Mouse (Mus musculus): Measurements from ENCODE around the gene Vmn1r218. TPM values are rescaled to one million over a fixed set of nuclear protein-coding genes. Genes with fewer than 3 reads are reported as not detected.
"Not testable (repeated sequence)": the region's sequence is repeated elsewhere in the genome, so short reads cannot be mapped to it uniquely, and the experiment has no call there.

The Vmn1r218 gene
- polyA plus RNA-seq (2015; fragmentation: Nextera tagmentation; extraction: Ambion mirVana): not detected in 2 replicates

GRCm38 (mm10) chr13:23133099-23133498 lies at the start of gene Vmn1r218:
Gene Vmn1r218, plus strand, starts transcription at chr13:23133155.
- WGBS: 64% methylated on average over 3 of the region's 3 CpGs

GRCm38 (mm10) chr13:23094386-23094785 lies 38.6 kb upstream of the Vmn1r218 start:
- Histone ChIP-seq H3K4me1 (no peaks in the 10 kb centered on the region), H3K4me2 (no peak overlapping the region), H3K4me3 (no peak overlapping the region), H3K9ac (no peak overlapping the region), H3K27ac (no peak overlapping the region), H3K36me3 (no peaks in the 10 kb centered on the region), H3K27me3 (no peaks in the 10 kb centered on the region), H3K9me3 (no peaks in the 10 kb centered on the region)
- 84% methylated on average over 4 of the region's 4 CpGs for WGBS
- ATAC-seq (ENCODE audit: insufficient number of reproducible peaks, low FRiP score, low TSS enrichment, low read depth): no peak

More at GRCm38 (mm10) chr13:23133099-23133498, at the start of gene Vmn1r218:
- Histone ChIP-seq H3K4me3 (no peak within 1 kb of the TSS), H3K9ac (no peak within 1 kb of the TSS), H3K4me1 (no peaks in the 10 kb centered on the region), H3K27me3 (no peaks in the 10 kb centered on the region), H3K4me2 (no peak within 1 kb of the TSS), H3K9me3 (no peaks in the 10 kb centered on the region), H3K27ac (no peak within 1 kb of the TSS), H3K36me3 (no peaks in the 10 kb centered on the region)
- ATAC-seq (ENCODE audit: insufficient number of reproducible peaks, low FRiP score, low TSS enrichment, low read depth): no peak

GRCm38 (mm10) chr13:23118126-23118525 lies 14.8 kb upstream of the Vmn1r218 start, which contains the start of gene Vmn1r217:
Gene Vmn1r217, minus strand, starts transcription at chr13:23118226.
- H3K27me3 ChIP-seq; H3K9ac ChIP-seq; H3K36me3 ChIP-seq; H3K4me1 ChIP-seq; H3K4me2 ChIP-seq; ATAC-seq (ENCODE audit: insufficient number of reproducible peaks, low FRiP score, low TSS enrichment, low read depth); H3K4me3 ChIP-seq; H3K9me3 ChIP-seq; H3K27ac ChIP-seq: not testable (repeated sequence)
- WGBS: 76% methylated on average over 1 of the region's 1 CpGs

- no peak overlapping the region for H3K9ac ChIP-seq
- no peak overlapping the region for H3K27ac ChIP-seq
- ATAC-seq (ENCODE audit: insufficient number of reproducible peaks, low FRiP score, low TSS enrichment, low read depth): no peak
- H3K4me1 ChIP-seq: no peaks in the 10 kb centered on the region
- no peak overlapping the region for H3K4me2 ChIP-seq
- no peak overlapping the region for H3K4me3 ChIP-seq
- WGBS: 88% methylated on average over 2 of the region's 2 CpGs
- H3K27me3 ChIP-seq: no peaks in the 10 kb centered on the region
- H3K9me3 ChIP-seq: no peaks in the 10 kb centered on the region
- no peaks in the 10 kb centered on the region for H3K36me3 ChIP-seq
These were observed 12.3 kb upstream of the Vmn1r218 start for GRCm38 (mm10) chr13:23120611-23121010.

GRCm38 (mm10) chr13:23133501-23133900 lies 546 bp downstream of the Vmn1r218 start:
- Histone ChIP-seq H3K9ac (no peak overlapping the region), H3K4me3 (no peak overlapping the region), H3K36me3 (no peaks in the 10 kb centered on the region), H3K4me1 (no peaks in the 10 kb centered on the region), H3K4me2 (no peak overlapping the region), H3K9me3 (no peaks in the 10 kb centered on the region), H3K27me3 (no peaks in the 10 kb centered on the region), H3K27ac (no peak overlapping the region)
- WGBS: 58% methylated on average over 1 of the region's 1 CpGs
- no peak for ATAC-seq (ENCODE audit: insufficient number of reproducible peaks, low FRiP score, low TSS enrichment, low read depth)

GRCm38 (mm10) chr13:23138880-23139279 lies 5.9 kb downstream of the Vmn1r218 start:
- no peaks in the 10 kb centered on the region for H3K9me3 ChIP-seq
- H3K27ac ChIP-seq: no peak overlapping the region
- H3K36me3 ChIP-seq: no peaks in the 10 kb centered on the region
- H3K27me3 ChIP-seq: no peaks in the 10 kb centered on the region
- WGBS: 73% methylated on average over 2 of the region's 2 CpGs
- no peaks in the 10 kb centered on the region for H3K4me1 ChIP-seq
- no peak overlapping the region for H3K9ac ChIP-seq
- ATAC-seq (ENCODE audit: insufficient number of reproducible peaks, low FRiP score, low TSS enrichment, low read depth): no peak
- no peak overlapping the region for H3K4me2 ChIP-seq
- H3K4me3 ChIP-seq: no peak overlapping the region

- no peaks in the 10 kb centered on the region for H3K4me1 ChIP-seq
- ATAC-seq (ENCODE audit: insufficient number of reproducible peaks, low FRiP score, low TSS enrichment, low read depth): no peak
- WGBS: 65% methylated on average over 3 of the region's 3 CpGs
These were observed 24.9 kb downstream of the Vmn1r218 start for GRCm38 (mm10) chr13:23157848-23158247.

GRCm38 (mm10) chr13:23159012-23159411 lies 26.1 kb downstream of the Vmn1r218 start, which contains the start of gene Vmn1r219:
Gene Vmn1r219, plus strand, starts transcription at chr13:23159312.
- WGBS: 70% methylated on average over 4 of the region's 4 CpGs

More at GRCm38 (mm10) chr13:23157848-23158247, 24.9 kb downstream of the Vmn1r218 start:
- Histone ChIP-seq H3K27ac (no peak overlapping the region), H3K4me2 (no peak overlapping the region), H3K36me3 (no peaks in the 10 kb centered on the region), H3K9ac (no peak overlapping the region), H3K27me3 (no peaks in the 10 kb centered on the region), H3K9me3 (no peaks in the 10 kb centered on the region), H3K4me3 (no peak overlapping the region)

GRCm38 (mm10) chr13:23166471-23166870 lies 33.5 kb downstream of the Vmn1r218 start:
- not testable (repeated sequence) for H3K9me3 ChIP-seq; H3K27ac ChIP-seq; H3K4me3 ChIP-seq; ATAC-seq (ENCODE audit: insufficient number of reproducible peaks, low FRiP score, low TSS enrichment, low read depth); H3K4me2 ChIP-seq; H3K4me1 ChIP-seq; H3K27me3 ChIP-seq; H3K9ac ChIP-seq; H3K36me3 ChIP-seq
- 85% methylated on average over 4 of the region's 4 CpGs for WGBS

More at GRCm38 (mm10) chr13:23159012-23159411, 26.1 kb downstream of the Vmn1r218 start, which contains the start of gene Vmn1r219:
- Histone ChIP-seq H3K9ac (no peak within 1 kb of the TSS), H3K27ac (no peak within 1 kb of the TSS), H3K4me2 (no peak within 1 kb of the TSS), H3K27me3 (no peaks in the 10 kb centered on the region), H3K4me1 (no peaks in the 10 kb centered on the region), H3K36me3 (no peaks in the 10 kb centered on the region), H3K9me3 (no peaks in the 10 kb centered on the region), H3K4me3 (no peak within 1 kb of the TSS)
- no peak for ATAC-seq (ENCODE audit: insufficient number of reproducible peaks, low FRiP score, low TSS enrichment, low read depth)

- 85% methylated on average over 2 of the region's 2 CpGs for WGBS
- no peak within 1 kb of the TSS for H3K9ac ChIP-seq
- H3K27me3 ChIP-seq: no peaks in the 10 kb centered on the region
- H3K4me2 ChIP-seq: no peak within 1 kb of the TSS
- no peaks in the 10 kb centered on the region for H3K9me3 ChIP-seq
- H3K4me3 ChIP-seq: no peak within 1 kb of the TSS
- no peak for ATAC-seq (ENCODE audit: insufficient number of reproducible peaks, low FRiP score, low TSS enrichment, low read depth)
- no peaks in the 10 kb centered on the region for H3K36me3 ChIP-seq
- H3K4me1 ChIP-seq: no peaks in the 10 kb centered on the region
- no peak within 1 kb of the TSS for H3K27ac ChIP-seq
These were observed 54.9 kb downstream of the Vmn1r218 start, which contains the start of gene Vmn1r220 for GRCm38 (mm10) chr13:23187875-23188274. Gene Vmn1r220, minus strand, starts transcription at chr13:23187975.

Other genes starting within 250 kb of the Vmn1r218 start
- not detected in 2 replicates for gene Vmn1r212, start 248.9 kb upstream of the Vmn1r218 start, polyA plus RNA-seq (2015; fragmentation: Nextera tagmentation; extraction: Ambion mirVana)
- gene Vmn1r213, start 125.5 kb upstream of the Vmn1r218 start, polyA plus RNA-seq (2015; fragmentation: Nextera tagmentation; extraction: Ambion mirVana): not detected in 2 replicates
- not detected in 2 replicates for gene Vmn1r214, start 102.7 kb upstream of the Vmn1r218 start, polyA plus RNA-seq (2015; fragmentation: Nextera tagmentation; extraction: Ambion mirVana)
- gene Vmn1r215, start 65.1 kb upstream of the Vmn1r218 start, polyA plus RNA-seq (2015; fragmentation: Nextera tagmentation; extraction: Ambion mirVana): not detected in 2 replicates
- gene Vmn1r217, start 14.9 kb upstream of the Vmn1r218 start, polyA plus RNA-seq (2015; fragmentation: Nextera tagmentation; extraction: Ambion mirVana): not detected in 2 replicates
- gene Vmn1r219, start 26.2 kb downstream of the Vmn1r218 start, polyA plus RNA-seq (2015; fragmentation: Nextera tagmentation; extraction: Ambion mirVana): not detected in 2 replicates
- gene Vmn1r220, start 54.8 kb downstream of the Vmn1r218 start, polyA plus RNA-seq (2015; fragmentation: Nextera tagmentation; extraction: Ambion mirVana): not detected in 2 replicates
- not detected in 2 replicates for gene Vmn1r221, start 81.0 kb downstream of the Vmn1r218 start, polyA plus RNA-seq (2015; fragmentation: Nextera tagmentation; extraction: Ambion mirVana)
- not detected in 2 replicates for gene Vmn1r222, start 102.8 kb downstream of the Vmn1r218 start, polyA plus RNA-seq (2015; fragmentation: Nextera tagmentation; extraction: Ambion mirVana)
- gene Vmn1r223, start 114.0 kb downstream of the Vmn1r218 start, polyA plus RNA-seq (2015; fragmentation: Nextera tagmentation; extraction: Ambion mirVana): not detected in 2 replicates
- 42.4 and 44.2 TPM in 2 replicates for gene Zfp322a, start 236.1 kb downstream of the Vmn1r218 start, polyA plus RNA-seq (2015; fragmentation: Nextera tagmentation; extraction: Ambion mirVana)